Mouse (Mus musculus): ENCODE data around the gene Arl6.

Arl6 gene

GRCm38 (mm10) chr16:59585706-59586244 lies 53.4 kb downstream of the Arl6 start:
- no peaks in the 10 kb centered on the region for H3K9me3 ChIP-seq (ENCODE audit: low read length)
- peaks cover 3% of the 10 kb centered on the region; the same call in 1 of the 2 replicates for H3K36me3 ChIP-seq (ENCODE audit: insufficient read depth, low read length)
- H3K27me3 ChIP-seq (ENCODE audit: insufficient read depth, low read length) = no peaks in the 10 kb centered on the region; the same call in 1 of the 2 replicates
- TF ChIP-seq CTCF (conservative IDR thresholded peaks at IDR 0.05; ENCODE audit: low read length) (no peak), POU5F1 (IDR thresholded peaks at IDR 0.05; ENCODE audit: borderline replicate concordance, low read length) (no peak), NANOG (IDR thresholded peaks at IDR 0.05; ENCODE audit: borderline replicate concordance, low read length) (no peak)
- H3K4me3 ChIP-seq (replicated peaks; ENCODE audit: low read length) = no peak overlapping the region
- peaks cover 44% of the 10 kb centered on the region for H3K4me1 ChIP-seq (replicated peaks; ENCODE audit: low read depth, low read length)

GRCm38 (mm10) chr16:59583515-59583914 lies 55.7 kb downstream of the Arl6 start:
- H3K36me3 ChIP-seq (ENCODE audit: insufficient read depth, low read length) = peaks cover 3% of the 10 kb centered on the region; the same call in 1 of the 2 replicates
- no peaks in the 10 kb centered on the region; the same call in 1 of the 2 replicates for H3K27me3 ChIP-seq (ENCODE audit: insufficient read depth, low read length)
- peaks cover 46% of the 10 kb centered on the region for H3K4me1 ChIP-seq (replicated peaks; ENCODE audit: low read depth, low read length)
- TF ChIP-seq CTCF (conservative IDR thresholded peaks at IDR 0.05; ENCODE audit: low read length) (no peak), NANOG (IDR thresholded peaks at IDR 0.05; ENCODE audit: borderline replicate concordance, low read length) (no peak), POU5F1 (IDR thresholded peaks at IDR 0.05; ENCODE audit: borderline replicate concordance, low read length) (no peak)
- H3K4me3 ChIP-seq (replicated peaks; ENCODE audit: low read length) = no peak overlapping the region
- no peaks in the 10 kb centered on the region for H3K9me3 ChIP-seq (ENCODE audit: low read length)

- H3K4me3 ChIP-seq (replicated peaks; ENCODE audit: low read length) = no peak overlapping the region
- peaks cover 3% of the 10 kb centered on the region; the same call in 1 of the 2 replicates for H3K36me3 ChIP-seq (ENCODE audit: insufficient read depth, low read length)
- peaks cover 8% of the 10 kb centered on the region; the same call in 1 of the 2 replicates for H3K4me1 ChIP-seq (replicated peaks; ENCODE audit: low read depth, low read length)
- H3K27me3 ChIP-seq (ENCODE audit: insufficient read depth, low read length) = no peaks in the 10 kb centered on the region
- no peaks in the 10 kb centered on the region for H3K9me3 ChIP-seq (ENCODE audit: low read length)
- TF ChIP-seq NANOG (IDR thresholded peaks at IDR 0.05; ENCODE audit: borderline replicate concordance, low read length) (no peak), POU5F1 (IDR thresholded peaks at IDR 0.05; ENCODE audit: borderline replicate concordance, low read length) (no peak), CTCF (conservative IDR thresholded peaks at IDR 0.05; ENCODE audit: low read length) (no peak)
These were observed 60.0 kb downstream of the Arl6 start for GRCm38 (mm10) chr16:59579237-59579636.

GRCm38 (mm10) chr16:59573961-59574360 lies 65.2 kb downstream of the Arl6 start:
- Histone ChIP-seq H3K36me3 (ENCODE audit: insufficient read depth, low read length) (peaks cover 6% of the 10 kb centered on the region; the same call in 1 of the 2 replicates), H3K9me3 (ENCODE audit: low read length) (no peaks in the 10 kb centered on the region), H3K4me1 (replicated peaks; ENCODE audit: low read depth, low read length) (peaks cover 18% of the 10 kb centered on the region), H3K4me3 (replicated peaks; ENCODE audit: low read length) (no peak overlapping the region), H3K27me3 (ENCODE audit: insufficient read depth, low read length) (no peaks in the 10 kb centered on the region)
- no peak for TF ChIP-seq NANOG (IDR thresholded peaks at IDR 0.05; ENCODE audit: borderline replicate concordance, low read length)
- TF ChIP-seq CTCF (conservative IDR thresholded peaks at IDR 0.05; ENCODE audit: low read length) = no peak
- no peak for TF ChIP-seq POU5F1 (IDR thresholded peaks at IDR 0.05; ENCODE audit: borderline replicate concordance, low read length)

DNA sequence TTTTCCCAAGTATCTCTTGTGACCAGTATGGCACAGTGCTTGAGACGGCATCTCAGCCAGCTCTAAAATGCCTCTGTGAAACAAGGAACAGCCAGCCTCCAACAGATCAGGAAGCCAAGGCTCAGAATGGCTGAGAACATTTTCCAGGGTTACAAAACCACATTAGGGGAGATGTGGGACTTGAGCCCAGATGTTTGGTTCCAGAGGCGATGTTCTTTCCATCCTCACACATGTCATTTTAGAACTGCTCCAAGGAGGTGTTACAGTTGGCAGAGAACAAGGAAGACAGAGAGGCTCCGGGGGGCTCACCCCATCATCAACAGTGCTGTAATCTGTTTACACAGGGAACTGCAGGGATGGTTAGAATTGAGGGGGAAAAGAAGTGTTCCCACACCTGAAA lies 66.5 kb downstream of the Arl6 start:
- Histone ChIP-seq H3K4me3 (replicated peaks; ENCODE audit: low read length) (no peak overlapping the region), H3K4me1 (replicated peaks; ENCODE audit: low read depth, low read length) (peaks cover 30% of the 10 kb centered on the region), H3K36me3 (ENCODE audit: insufficient read depth, low read length) (peaks cover 6% of the 10 kb centered on the region; the same call in 1 of the 2 replicates), H3K27me3 (ENCODE audit: insufficient read depth, low read length) (no peaks in the 10 kb centered on the region), H3K9me3 (ENCODE audit: low read length) (no peaks in the 10 kb centered on the region)
- TF ChIP-seq POU5F1 (IDR thresholded peaks at IDR 0.05; ENCODE audit: borderline replicate concordance, low read length) (no peak), CTCF (conservative IDR thresholded peaks at IDR 0.05; ENCODE audit: low read length) (no peak), NANOG (IDR thresholded peaks at IDR 0.05; ENCODE audit: borderline replicate concordance, low read length) (no peak)

GRCm38 (mm10) chr16:59570807-59571206 lies 68.4 kb downstream of the Arl6 start:
- no peak for TF ChIP-seq POU5F1 (IDR thresholded peaks at IDR 0.05; ENCODE audit: borderline replicate concordance, low read length)
- TF ChIP-seq CTCF (conservative IDR thresholded peaks at IDR 0.05; ENCODE audit: low read length) = no peak
- TF ChIP-seq NANOG (IDR thresholded peaks at IDR 0.05; ENCODE audit: borderline replicate concordance, low read length) = no peak
- H3K27me3 ChIP-seq (ENCODE audit: insufficient read depth, low read length) = peaks cover 4% of the 10 kb centered on the region; the same call in 1 of the 2 replicates
- H3K36me3 ChIP-seq (ENCODE audit: insufficient read depth, low read length) = peaks cover 6% of the 10 kb centered on the region; the same call in 1 of the 2 replicates
- no peak overlapping the region for H3K4me3 ChIP-seq (replicated peaks; ENCODE audit: low read length)
- no peaks in the 10 kb centered on the region for H3K9me3 ChIP-seq (ENCODE audit: low read length)
- peaks cover 49% of the 10 kb centered on the region for H3K4me1 ChIP-seq (replicated peaks; ENCODE audit: low read depth, low read length)

GRCm38 (mm10) chr16:59569837-59570236 lies 69.4 kb downstream of the Arl6 start:
- TF ChIP-seq NANOG (IDR thresholded peaks at IDR 0.05; ENCODE audit: borderline replicate concordance, low read length) (no peak), POU5F1 (IDR thresholded peaks at IDR 0.05; ENCODE audit: borderline replicate concordance, low read length) (no peak), CTCF (conservative IDR thresholded peaks at IDR 0.05; ENCODE audit: low read length) (no peak)
- H3K4me1 ChIP-seq (replicated peaks; ENCODE audit: low read depth, low read length) = peaks cover 59% of the 10 kb centered on the region
- H3K4me3 ChIP-seq (replicated peaks; ENCODE audit: low read length) = no peak overlapping the region
- peaks cover 6% of the 10 kb centered on the region; the same call in 1 of the 2 replicates for H3K36me3 ChIP-seq (ENCODE audit: insufficient read depth, low read length)
- H3K9me3 ChIP-seq (ENCODE audit: low read length) = no peaks in the 10 kb centered on the region
- peaks cover 4% of the 10 kb centered on the region; the same call in 1 of the 2 replicates for H3K27me3 ChIP-seq (ENCODE audit: insufficient read depth, low read length)

DNA sequence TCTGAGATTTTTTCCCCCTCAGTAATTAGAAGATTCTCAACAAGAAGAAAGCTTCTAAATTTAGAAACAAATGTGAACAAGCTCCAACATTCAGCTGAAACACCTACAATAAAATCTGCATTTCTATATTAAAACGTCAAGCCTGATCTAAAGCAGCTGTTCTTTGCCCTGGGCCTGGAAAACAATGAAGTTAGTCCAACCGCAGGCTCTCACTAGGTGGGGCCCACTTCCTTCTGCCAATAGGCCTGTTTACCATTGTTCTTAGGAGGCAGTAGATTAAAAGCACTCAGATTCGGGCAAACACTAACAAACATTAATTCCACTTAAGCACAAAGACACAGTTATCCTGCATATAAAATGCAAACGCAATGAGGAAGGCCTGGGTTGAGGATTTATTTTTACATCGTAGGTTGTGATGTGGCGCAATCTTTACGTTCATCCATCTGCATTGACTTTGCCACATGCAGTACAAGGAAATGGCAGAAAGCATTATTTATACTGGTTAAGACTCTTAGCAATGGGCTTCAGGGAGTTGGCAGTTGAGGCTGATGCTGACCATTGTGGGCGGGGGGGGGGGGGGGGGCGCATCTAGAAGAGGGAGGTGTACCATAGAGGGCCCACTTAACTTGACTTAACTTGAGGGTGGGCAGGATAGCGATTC lies 71.3 kb downstream of the Arl6 start:
- no peak for TF ChIP-seq NANOG (IDR thresholded peaks at IDR 0.05; ENCODE audit: borderline replicate concordance, low read length)
- TF ChIP-seq POU5F1 (IDR thresholded peaks at IDR 0.05; ENCODE audit: borderline replicate concordance, low read length) = no peak
- no peak for TF ChIP-seq CTCF (conservative IDR thresholded peaks at IDR 0.05; ENCODE audit: low read length)

More for the DNA sequence above, 71.3 kb downstream of the Arl6 start:
- Histone ChIP-seq H3K27me3 (ENCODE audit: insufficient read depth, low read length) (peaks cover 4% of the 10 kb centered on the region; the same call in 1 of the 2 replicates), H3K4me3 (replicated peaks; ENCODE audit: low read length) (no peak overlapping the region; the same call in 1 of the 2 replicates), H3K4me1 (replicated peaks; ENCODE audit: low read depth, low read length) (peaks cover 64% of the 10 kb centered on the region), H3K36me3 (ENCODE audit: insufficient read depth, low read length) (peaks cover 9% of the 10 kb centered on the region; the same call in 1 of the 2 replicates), H3K9me3 (ENCODE audit: low read length) (no peaks in the 10 kb centered on the region)

Data from E14TG2a.4 (cell line).